Mouse (Mus musculus): ENCODE data around the gene Atf7ip.

Gene Atf7ip

DNA sequence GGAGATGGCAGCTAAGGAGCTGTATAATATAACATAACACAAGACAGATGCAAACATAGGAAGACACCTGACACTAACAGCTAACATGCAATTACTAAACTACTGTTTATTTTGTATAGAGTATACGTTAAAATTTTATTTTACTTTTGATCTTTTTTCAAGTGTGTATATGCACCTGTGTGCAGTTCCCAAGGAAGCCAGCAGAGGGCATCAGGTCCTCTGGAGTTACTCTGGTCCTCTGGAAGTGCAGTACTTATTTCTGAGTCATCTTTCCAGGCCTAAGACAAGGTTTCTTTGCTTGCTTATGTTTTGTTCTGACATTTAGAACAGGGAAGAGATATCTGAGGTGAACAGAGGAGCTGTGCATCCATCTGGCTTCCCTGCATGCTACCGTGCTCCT, 138.2 kb downstream of the Atf7ip start:
- peak; percentile 20 for DNase-seq (ENCODE audit: low read depth, low spot score)

DNA sequence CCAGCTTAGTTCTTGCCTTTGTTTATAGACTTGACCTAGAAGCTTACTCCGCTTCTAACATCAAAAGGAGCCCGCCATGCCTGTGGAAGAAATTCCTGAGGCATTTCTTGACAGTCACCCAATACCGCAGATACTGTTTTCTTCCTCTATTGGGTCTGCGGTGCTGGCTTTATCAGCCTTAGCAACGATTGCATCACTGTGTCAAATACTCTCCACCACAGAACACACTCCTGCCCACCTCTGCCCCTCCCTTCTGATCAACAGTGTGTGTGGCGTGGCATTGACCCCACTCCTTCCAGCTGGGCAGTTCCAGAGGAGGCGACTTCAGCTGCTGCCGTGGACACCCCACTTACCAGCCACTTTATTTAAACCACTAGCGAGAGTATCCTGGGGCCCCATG, 139.8 kb downstream of the Atf7ip start:
- DNase-seq (ENCODE audit: low read depth, low spot score) = no peak

DNA sequence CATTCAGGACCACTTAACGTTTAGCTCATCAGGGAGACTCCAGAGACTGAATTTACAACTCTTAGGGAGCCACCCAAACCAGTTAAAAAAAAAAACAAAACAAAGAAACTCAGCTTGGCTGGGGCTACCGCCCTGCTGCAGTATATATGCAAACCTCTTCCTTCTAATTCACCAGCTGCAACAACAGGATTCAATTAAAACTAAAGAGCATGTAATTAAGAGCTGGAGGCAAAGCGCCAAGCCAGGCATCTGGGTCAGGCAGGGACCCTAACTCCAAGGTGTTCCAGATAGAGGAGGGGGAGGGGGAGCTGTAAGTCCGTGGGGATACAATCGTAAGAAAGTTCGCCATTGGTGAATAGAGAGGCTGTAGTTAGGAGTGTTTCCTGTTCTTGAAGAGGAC, 140.2 kb downstream of the Atf7ip start:
- no peak for DNase-seq (ENCODE audit: low read depth, low spot score)

DNA sequence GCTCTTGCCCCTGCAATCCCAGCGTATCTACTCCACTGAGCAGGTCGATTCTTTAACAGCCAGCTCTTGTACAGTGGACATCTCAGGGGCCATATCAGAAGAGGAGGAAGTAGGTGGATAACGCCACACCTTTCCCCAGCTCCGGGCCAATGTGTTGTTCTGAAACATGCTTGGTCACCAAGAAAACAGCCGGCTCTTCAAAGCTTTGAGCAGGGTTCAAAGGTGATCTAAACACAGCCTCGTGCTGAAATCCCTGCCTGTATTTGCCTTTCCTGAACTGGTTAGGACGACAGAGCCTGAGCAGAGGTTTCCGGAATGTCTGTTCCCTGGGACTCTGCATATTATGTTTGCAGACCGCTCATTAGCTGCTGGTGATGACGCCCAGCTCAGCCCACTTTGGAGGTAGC, 141.5 kb downstream of the Atf7ip start:
- DNase-seq (ENCODE audit: low read depth, low spot score) = no peak

DNA sequence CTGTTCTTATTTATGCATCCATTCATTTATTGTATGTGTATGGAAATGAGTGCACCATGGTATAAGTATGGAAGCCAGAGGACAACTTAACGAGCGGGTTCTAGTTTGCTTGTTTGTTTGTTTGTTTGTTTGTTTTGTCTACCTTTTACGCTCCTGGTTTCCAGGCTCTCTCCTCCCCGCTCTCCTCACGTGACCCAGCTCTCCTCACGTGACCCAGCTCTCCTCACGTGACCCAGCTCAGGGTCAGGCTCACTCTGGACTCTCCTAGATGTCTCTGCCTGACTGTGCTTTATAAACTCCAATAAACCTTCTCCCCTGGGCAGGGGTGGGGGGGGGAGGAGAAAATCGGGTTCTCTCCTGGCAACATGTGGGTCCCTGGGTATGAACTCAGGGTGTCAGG, 144.7 kb downstream of the Atf7ip start:
- DNase-seq (ENCODE audit: low read depth, low spot score) = no peak

DNA sequence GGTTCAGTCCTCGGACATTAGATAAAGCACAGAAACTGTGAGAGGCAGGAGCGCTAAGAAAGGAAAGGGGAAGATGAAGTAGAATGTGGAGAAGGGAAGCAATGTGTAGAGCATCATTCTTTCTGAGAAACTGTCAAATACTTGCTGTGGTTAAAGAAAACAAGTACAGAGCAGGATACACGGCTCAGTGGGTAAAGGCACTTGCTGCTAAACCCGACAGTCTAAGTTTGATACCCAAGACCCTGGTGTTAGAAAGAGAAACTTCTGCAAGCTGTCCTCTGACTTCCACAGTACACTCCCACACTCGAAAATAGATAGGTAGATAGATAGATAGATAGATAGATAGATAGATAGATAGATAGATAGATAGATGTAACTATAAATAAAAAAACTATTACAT, 147.4 kb downstream of the Atf7ip start:
- no peak for DNase-seq (ENCODE audit: low read depth, low spot score)

DNA sequence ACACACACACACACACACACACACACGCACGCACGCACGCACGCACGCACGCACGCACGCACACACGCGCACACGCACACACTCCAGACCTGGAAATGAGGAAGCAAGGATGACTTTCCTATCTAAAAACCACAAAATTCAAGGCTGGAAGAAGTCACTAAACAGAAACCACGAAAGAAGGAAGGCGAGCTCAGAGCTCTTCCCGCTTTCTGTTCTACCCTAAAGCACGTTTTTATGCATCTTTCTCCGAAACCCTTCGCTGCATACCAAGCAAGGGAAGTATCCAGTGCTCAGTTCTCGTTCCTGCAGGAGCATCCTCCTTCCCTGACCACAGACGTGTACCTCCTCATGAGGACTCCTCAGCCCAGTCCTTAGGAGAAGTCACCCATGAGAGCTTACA, 148.5 kb downstream of the Atf7ip start:
- no peak for DNase-seq (ENCODE audit: low read depth, low spot score)

DNA sequence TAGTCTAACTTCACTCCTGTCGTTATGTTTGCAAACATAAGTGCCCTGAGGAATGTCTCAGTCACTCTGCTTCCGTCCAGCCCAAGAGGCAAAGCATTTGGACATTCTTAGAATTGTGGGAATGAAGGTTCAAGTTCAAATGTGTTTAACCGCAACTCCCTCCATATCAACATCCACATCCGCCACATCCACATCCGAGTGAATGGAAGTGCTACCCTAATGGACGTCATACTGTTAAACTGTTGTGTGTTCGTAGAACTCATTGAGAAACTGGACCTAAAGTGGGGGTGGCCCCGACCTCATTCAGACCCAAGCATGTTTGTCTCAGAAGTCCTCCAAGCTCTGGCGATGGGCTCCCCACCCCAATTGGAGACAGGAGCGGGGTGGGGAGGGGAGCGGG, 149.8 kb downstream of the Atf7ip start:
- DNase-seq (ENCODE audit: low read depth, low spot score) = no peak

DNA sequence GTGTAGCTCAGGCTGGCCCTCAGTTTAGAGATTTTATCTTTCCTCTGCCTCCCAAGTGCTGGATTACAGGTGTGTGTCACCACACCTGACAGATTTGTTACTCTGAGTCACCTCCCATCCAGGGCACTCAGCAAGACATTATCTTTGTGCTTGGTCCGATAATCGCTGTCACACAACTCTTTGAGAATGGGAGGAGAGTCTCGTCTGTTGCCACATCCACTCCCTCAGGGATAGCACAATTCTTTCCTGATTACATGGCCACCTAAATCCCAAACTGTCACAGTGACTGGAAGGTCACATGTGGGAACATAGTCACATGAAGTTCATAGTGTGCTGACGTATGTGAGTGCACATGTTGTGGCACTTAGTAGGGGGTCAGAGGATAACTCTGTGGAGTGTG, 152.3 kb downstream of the Atf7ip start:
- DNase-seq (ENCODE audit: low read depth, low spot score) = no peak

DNA sequence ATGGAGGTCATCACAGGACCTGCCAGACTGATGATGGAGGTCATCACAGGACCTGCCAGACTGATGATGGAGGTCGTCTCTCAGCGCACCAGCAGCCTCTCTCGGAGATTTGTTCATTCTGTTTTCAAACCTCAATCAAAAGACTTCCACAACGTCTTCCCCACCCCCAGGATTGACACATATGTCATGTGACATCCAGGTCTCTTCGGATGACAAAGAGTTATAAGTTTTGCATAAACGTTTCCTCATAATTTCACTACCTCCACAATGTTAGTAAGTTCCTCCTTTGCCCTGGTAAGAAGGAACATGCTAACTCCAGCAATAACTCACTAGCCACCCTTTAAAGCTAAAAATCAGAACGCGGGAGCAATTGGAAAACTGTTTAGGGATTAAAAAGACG, 153.3 kb downstream of the Atf7ip start:
- DNase-seq (ENCODE audit: low read depth, low spot score) = no peak
